Mouse (Mus musculus) MEL (cell line): ENCODE measurements around the gene Ncapg.

Experiments used
- CHD2 ChIP-seq: IDR thresholded peaks from 2 replicates; pipeline ENCODE4 v1.6.1; 2011; ENCODE audit warnings: low read length, improper control_type of control experiment
- CTCF ChIP-seq, 3 experiments: IDR thresholded peaks in 2 of 3; conservative IDR thresholded peaks in 1 of 3; 2 replicates each; pipeline ENCODE4 v1.5.1; 2011 to 2012; ENCODE audit warnings: low read length in 3 of 3, low read depth in 2 of 3, mild to moderate bottlenecking in 2 of 3, improper control_type of control experiment in 1 of 3, inconsistent platforms in 1 of 3, mixed read lengths in 1 of 3, moderate library complexity in 1 of 3; ENCODE audit not compliant: control insufficient read depth in 1 of 3, insufficient read depth in 1 of 3, poor library complexity in 1 of 3, severe bottlenecking in 1 of 3
- GABPA ChIP-seq: IDR thresholded peaks from 2 replicates; pipeline ENCODE4 v1.6.1; 2012; ENCODE audit warnings: low read depth, mild to moderate bottlenecking, inconsistent platforms, low read length, improper control_type of control experiment, moderate library complexity
- GATA1 ChIP-seq: IDR thresholded peaks from 2 replicates; pipeline ENCODE4 v1.6.1; 2011; ENCODE audit warnings: low read depth, low read length, improper control_type of control experiment
- HCFC1 ChIP-seq: IDR thresholded peaks from 2 replicates; pipeline ENCODE4 v1.6.1; 2012; ENCODE audit warnings: low read depth, mild to moderate bottlenecking, inconsistent platforms, low read length, improper control_type of control experiment, moderate library complexity
- MAFK ChIP-seq: IDR thresholded peaks from 2 replicates; pipeline ENCODE4 v1.6.1; 2011; ENCODE audit warnings: low read depth, mild to moderate bottlenecking, low read length, improper control_type of control experiment, borderline replicate concordance
- MEF2A ChIP-seq: IDR thresholded peaks from 2 replicates; pipeline ENCODE4 v1.6.1; 2014; ENCODE audit warnings: low read depth, mild to moderate bottlenecking, inconsistent platforms, low read length, improper control_type of control experiment; ENCODE audit not compliant: poor library complexity, insufficient replicate concordance, severe bottlenecking; ENCODE audit errors: extremely low read depth
- NELFE ChIP-seq: IDR thresholded peaks from 2 replicates; pipeline ENCODE4 v1.6.1; 2011; ENCODE audit warnings: low read depth, low read length, improper control_type of control experiment
- POLR2A ChIP-seq, 2 experiments: IDR thresholded peaks; 2 replicates each; pipeline ENCODE4 v1.6.1; 2011 to 2012; ENCODE audit warnings: low read length in 2 of 2, mild to moderate bottlenecking in 2 of 2, control low read depth in 1 of 2, improper control_type of control experiment in 1 of 2, low read depth in 1 of 2, moderate library complexity in 1 of 2; ENCODE audit not compliant: control insufficient read depth in 1 of 2, insufficient read depth in 1 of 2, poor library complexity in 1 of 2
- RAD21 ChIP-seq: IDR thresholded peaks from 2 replicates; pipeline ENCODE4 v1.6.1; 2011; ENCODE audit warnings: mild to moderate bottlenecking, low read depth, low read length, improper control_type of control experiment
- TAL1 ChIP-seq: IDR thresholded peaks from 2 replicates; pipeline ENCODE4 v1.6.1; 2012; ENCODE audit warnings: mild to moderate bottlenecking, inconsistent platforms, low read length, moderate library complexity, mixed read lengths
- ZKSCAN1 ChIP-seq: IDR thresholded peaks from 2 replicates; pipeline ENCODE4 v1.6.1; 2012; ENCODE audit warnings: low read depth, mild to moderate bottlenecking, inconsistent platforms, low read length, improper control_type of control experiment, moderate library complexity
- ZMIZ1 ChIP-seq: IDR thresholded peaks from 2 replicates; pipeline ENCODE4 v1.6.1; 2012; ENCODE audit warnings: low read depth, mild to moderate bottlenecking, inconsistent platforms, low read length, improper control_type of control experiment, moderate library complexity

DNA sequence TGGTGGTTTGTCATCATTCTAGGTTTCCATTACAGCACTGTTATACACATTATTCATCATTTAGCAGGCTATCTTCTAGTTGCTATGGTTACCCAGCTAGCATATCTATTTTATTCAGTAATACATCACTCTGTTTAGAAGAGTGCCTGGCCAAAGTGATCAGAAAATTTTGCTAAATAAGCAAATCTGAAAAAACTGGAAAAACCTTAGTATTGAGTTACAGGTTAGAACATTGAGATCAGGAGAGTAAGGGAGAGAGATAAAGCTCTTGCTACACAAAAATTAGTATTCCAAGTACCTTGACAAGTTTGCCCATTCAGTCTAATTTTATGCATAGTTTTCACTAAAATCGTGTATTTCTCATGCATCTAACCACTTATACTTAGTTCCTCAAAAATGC is 68.2 kb downstream of the Ncapg start:
- TF ChIP-seq MEF2A, result no peak
- no peak for TF ChIP-seq CHD2
- TF ChIP-seq GABPA, result no peak
- TF ChIP-seq CTCF (IDR thresholded peaks at IDR 0.05 in 2 of 3, conservative IDR thresholded peaks at IDR 0.05 in 1 of 3; ENCODE audit: control insufficient read depth in 1 of 3, insufficient read depth in 1 of 3, low read depth in 2 of 3, low read length in 3 of 3, poor library complexity in 1 of 3, severe bottlenecking in 1 of 3), result no peak
- peak; percentile 66; the same call in 1 of the 2 replicates for TF ChIP-seq MAFK
- no peak for TF ChIP-seq NELFE
- TF ChIP-seq ZMIZ1, result no peak
- no peak for TF ChIP-seq GATA1
- no peak for TF ChIP-seq HCFC1
- no peak for TF ChIP-seq RAD21
- no peak for TF ChIP-seq POLR2A (IDR thresholded peaks at IDR 0.05; ENCODE audit: control insufficient read depth in 1 of 2, insufficient read depth in 1 of 2, low read depth in 1 of 2, low read length in 2 of 2, poor library complexity in 1 of 2)
- TF ChIP-seq ZKSCAN1, result no peak
- TF ChIP-seq TAL1, result no peak
